Mouse (Mus musculus): ENCODE results near the gene Rpp38. TPM values are rescaled to one million over a fixed set of nuclear protein-coding genes. Genes with fewer than 3 reads are reported as not detected.

Gene Rpp38
- polyA plus RNA-seq (2017; shearing (Covaris generic)) = 17.7 TPM

GRCm38 (mm10) chr2:3332484-3333242 lies at the start of gene Rpp38:
TSS of gene Rpp38 (minus strand) at chr2:3332643.

GRCm38 (mm10) chr2:3335611-3336301 lies 3.3 kb upstream of the Rpp38 start, which contains the start of gene Acbd7:
TSS of gene Acbd7 (plus strand) at chr2:3336168.

GRCm38 (mm10) chr2:3283602-3284472 lies 48.6 kb downstream of the Rpp38 start, which contains the start of gene Nmt2:
TSS of gene Nmt2 (plus strand) at chr2:3284212.

Other genes starting within 250 kb of the Rpp38 start
- gene Fam171a1, start 218.4 kb downstream of the Rpp38 start, polyA plus RNA-seq (2017; shearing (Covaris generic)) = not detected
- 13.9 TPM for gene Nmt2, start 48.4 kb downstream of the Rpp38 start, polyA plus RNA-seq (2017; shearing (Covaris generic))
- not detected for gene Acbd7, start 3.5 kb upstream of the Rpp38 start, polyA plus RNA-seq (2017; shearing (Covaris generic))
- not detected for gene Olah, start 64.6 kb upstream of the Rpp38 start, polyA plus RNA-seq (2017; shearing (Covaris generic))
- gene Meig1, start 90.0 kb upstream of the Rpp38 start, polyA plus RNA-seq (2017; shearing (Covaris generic)) = not detected
- gene Dclre1c, start 91.5 kb upstream of the Rpp38 start, polyA plus RNA-seq (2017; shearing (Covaris generic)) = 27.6 TPM
- 0.50 TPM for gene Suv39h2, start 142.4 kb upstream of the Rpp38 start, polyA plus RNA-seq (2017; shearing (Covaris generic))
- gene Gm45902, start 180.1 kb upstream of the Rpp38 start, polyA plus RNA-seq (2017; shearing (Covaris generic)) = 6.8 TPM
- gene Hspa14, start 180.2 kb upstream of the Rpp38 start, polyA plus RNA-seq (2017; shearing (Covaris generic)) = 124 TPM
- gene Cdnf, start 180.4 kb upstream of the Rpp38 start, polyA plus RNA-seq (2017; shearing (Covaris generic)) = 0.35 TPM
- gene Fam107b, start 237.8 kb upstream of the Rpp38 start, polyA plus RNA-seq (2017; shearing (Covaris generic)) = 476 TPM

Measured in activated CD4-positive, CD25-positive, alpha-beta regulatory T cell, adult 9 weeks (primary cell).